22 mouse cellular contexts compared by ENCODE assay signal in genomic region chrX:152130777-152131176, GRCm38 (mm10). TPM values are rescaled to one million over a fixed set of nuclear protein-coding genes. Genes with fewer than 3 reads are reported as not detected.
DNase-seq lines count a peak whose midpoint lies in the region; ATAC-seq and TF ChIP-seq lines count a peak whose summit lies in the region.
"Had no signal": no experiment of that assay in that cellular context is flagged by ENCODE, and none has a peak within 500 bp of the region (broad histone marks: within the 10 kb centered on the region; RNA-seq: fewer than 3 reads in every experiment).

No protein-coding gene starts in this region.

- no peaks in the 10 kb centered on the region; the same call in 1 of the 2 replicates for H3K4me1 ChIP-seq in olfactory bulb, adult 2 months (ENCODE audit: control insufficient read depth, insufficient read depth, low read length)
- H3K4me1 ChIP-seq: embryonic facial prominence, embryonic 15.5 days; hindbrain, embryonic 15.5 days; intestine, embryonic 15.5 days; lung, embryonic 15.5 days; midbrain, embryonic 10.5 days had no signal

- ATAC-seq in cerebellum, adult (ENCODE audit: insufficient number of reproducible peaks, low FRiP score, low TSS enrichment): no peak
- ATAC-seq: forebrain, embryonic 16.5 days; intestine, embryonic 15.5 days had no signal

- TF ChIP-seq POLR2A in olfactory bulb, adult 2 months (IDR thresholded peaks at IDR 0.05; ENCODE audit: insufficient read depth, low read depth, low read length): no peak

- 44% methylated on average over 3 of the region's 3 CpGs for WGBS in olfactory bulb, adult 2 months

- TF ChIP-seq CTCF in olfactory bulb, adult 2 months (IDR thresholded peaks at IDR 0.05; ENCODE audit: insufficient read depth, low read depth, low read length): no peak

- DNase-seq in cerebellum, postnatal 25 days: peak; percentile 18 to 19
- DNase-seq in left cerebral cortex, adult 18-20 months (ENCODE audit: low spot score in 2 of 2): peak; percentile 23 to 48
- no peak for DNase-seq in left cerebral cortex, adult 11 months (ENCODE audit: low spot score)
- peak; percentile 18 to 21 for DNase-seq in layer of hippocampus, postnatal 25 days (ENCODE audit: extremely low spot score in 1 of 2, low spot score in 1 of 2)
- no peak for DNase-seq in urinary bladder, postnatal 4 days (ENCODE audit: low spot score in 2 of 2)
- DNase-seq: B cell, adult 2 months; gastrocnemius, postnatal 10 days; heart, adult 18-20 months; heart, postnatal 36 days; kidney, postnatal 36 days; lung, postnatal 4 days; spleen, adult 18-20 months; thymus, postnatal 25 days had no signal

- no peak overlapping the region for H3K4me3 ChIP-seq in olfactory bulb, adult 2 months (ENCODE audit: insufficient read depth, low read depth, low read length)
- H3K4me3 ChIP-seq: embryonic facial prominence, embryonic 15.5 days; hindbrain, embryonic 15.5 days; intestine, embryonic 15.5 days; lung, embryonic 15.5 days; midbrain, embryonic 10.5 days had no signal

- peak overlapping the region; percentile 84 for H3K27ac ChIP-seq in olfactory bulb, adult 2 months (ENCODE audit: insufficient read depth, low read depth, low read length)
- H3K27ac ChIP-seq: embryonic facial prominence, embryonic 15.5 days; hindbrain, embryonic 15.5 days; intestine, embryonic 15.5 days; liver, embryonic 14.5 days; lung, embryonic 15.5 days; midbrain, embryonic 10.5 days had no signal

RNA-seq across cellular contexts. Expression of gene Iqsec2, which starts 13.3 kb away (rescaled TPM):
- 100 to 1,000 TPM; 141 to 142 TPM for total RNA-seq in left cerebral cortex, adult 18-20 months (2021)
- 100 to 1,000 TPM; 157 to 181 TPM for total RNA-seq in layer of hippocampus, postnatal 25 days (2021)
- polyA plus RNA-seq in olfactory bulb, adult 2 months (2012; ENCODE audit: insufficient read depth, insufficient read length, low replicate concordance, missing spikeins): not detected in 2 replicates

Comparison
In these comparisons a context has a peak if more than half of its experiments do, and no peak if none do; other contexts are left out.
1. DNase-seq: peak in cerebellum, postnatal 25 days (2 of 2), left cerebral cortex, adult 18-20 months (2 of 2) and layer of hippocampus, postnatal 25 days (2 of 2); none in left cerebral cortex, adult 11 months (single experiment) and urinary bladder, postnatal 4 days (0 of 2).